Mouse (Mus musculus) embryo, embryonic 11.5 days (tissue): ENCODE measurements around the gene Capza1.
"Not testable (repeated sequence)": the region's sequence is repeated elsewhere in the genome, so short reads cannot be mapped to it uniquely, and the experiment has no call there.

Experiments
- DNase-seq: peaks from one replicate; pipeline ENCODE4 v3.0.0-alpha.2; 2012; ENCODE audit warnings: low read depth, low spot score

The Capza1 gene

DNA sequence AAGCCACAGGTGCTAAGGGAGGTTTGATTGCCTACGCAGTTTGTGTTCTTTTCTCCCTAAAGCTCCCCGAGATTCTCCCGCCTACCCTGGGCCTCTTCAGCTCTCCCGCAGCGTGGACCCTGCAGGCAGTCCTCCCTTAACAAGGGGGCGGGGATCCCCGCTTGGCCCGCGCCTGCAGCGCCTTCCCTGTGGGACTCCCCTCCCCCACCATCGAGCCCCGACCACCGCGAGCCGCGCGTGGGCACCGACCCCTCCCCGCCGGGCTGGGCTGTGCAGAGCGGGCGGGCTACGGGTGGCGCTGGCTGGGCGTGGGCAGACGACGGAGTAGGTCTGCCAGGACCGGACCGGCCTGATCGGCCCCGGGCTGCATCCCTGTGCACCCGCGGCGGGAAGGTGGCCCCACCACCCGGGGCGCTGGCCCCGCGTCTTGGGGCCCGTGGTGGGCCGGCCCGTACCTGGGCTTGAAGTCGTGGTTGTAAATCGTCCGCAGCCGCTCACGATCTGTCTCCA, 46.8 kb downstream of the Capza1 start:
- DNase-seq = peak; percentile 38

DNA sequence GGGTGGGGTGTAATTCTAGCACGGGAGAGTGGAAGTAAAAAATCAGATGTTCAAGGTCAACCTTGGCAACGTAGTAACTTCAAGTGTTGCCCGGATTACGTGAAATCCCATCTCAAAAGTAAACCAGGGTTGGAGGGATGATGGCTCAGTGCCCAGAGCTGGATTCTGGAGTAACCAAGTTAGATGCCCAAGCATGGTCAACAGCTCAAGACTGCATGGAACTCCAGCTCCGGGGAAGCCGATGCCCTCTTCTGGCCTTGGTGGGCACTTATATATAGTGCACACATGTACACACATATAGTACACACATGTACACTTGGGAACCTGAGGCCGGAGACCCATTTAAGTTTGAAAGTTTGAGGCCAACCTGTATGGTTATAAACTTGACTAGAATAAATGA, 48.2 kb downstream of the Capza1 start:
- DNase-seq = no peak

DNA sequence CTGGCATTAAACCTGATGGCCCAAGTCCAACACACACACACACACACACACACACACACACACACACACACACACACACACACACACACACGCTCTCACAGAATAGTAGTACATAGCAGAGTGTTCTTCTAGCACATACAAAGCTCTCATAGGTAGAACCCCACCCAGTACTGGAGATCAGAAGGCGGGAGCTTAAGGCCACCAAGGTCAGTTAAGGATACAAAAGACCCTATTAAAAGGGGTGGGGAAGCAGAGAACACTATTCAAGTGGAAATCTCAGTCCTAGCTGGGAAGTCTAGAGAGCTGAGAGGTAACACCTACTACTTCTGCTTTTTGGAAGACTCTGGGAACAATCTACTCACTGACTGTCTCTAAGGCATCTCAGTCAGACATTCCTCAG, 49.0 kb downstream of the Capza1 start:
- no peak for DNase-seq

DNA sequence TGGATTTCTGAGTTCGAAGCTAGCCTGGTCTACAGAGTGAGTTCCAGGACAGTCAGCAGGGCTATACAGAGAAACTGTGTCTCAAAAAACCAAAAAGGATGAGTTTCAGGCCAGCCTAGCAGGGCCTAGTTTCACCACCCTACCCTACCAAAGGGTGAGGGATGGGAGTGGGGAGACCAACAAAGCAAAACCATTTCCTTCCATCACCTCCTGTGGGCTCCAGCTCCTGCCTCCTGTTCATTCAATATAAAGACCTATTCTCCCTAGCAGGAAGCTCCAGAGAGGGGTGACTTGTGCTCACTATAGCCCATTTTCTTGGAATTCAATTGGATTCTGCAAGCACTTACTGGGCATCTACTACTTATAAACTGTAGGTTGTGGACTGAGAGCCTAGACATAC, 49.6 kb downstream of the Capza1 start:
- no peak for DNase-seq

DNA sequence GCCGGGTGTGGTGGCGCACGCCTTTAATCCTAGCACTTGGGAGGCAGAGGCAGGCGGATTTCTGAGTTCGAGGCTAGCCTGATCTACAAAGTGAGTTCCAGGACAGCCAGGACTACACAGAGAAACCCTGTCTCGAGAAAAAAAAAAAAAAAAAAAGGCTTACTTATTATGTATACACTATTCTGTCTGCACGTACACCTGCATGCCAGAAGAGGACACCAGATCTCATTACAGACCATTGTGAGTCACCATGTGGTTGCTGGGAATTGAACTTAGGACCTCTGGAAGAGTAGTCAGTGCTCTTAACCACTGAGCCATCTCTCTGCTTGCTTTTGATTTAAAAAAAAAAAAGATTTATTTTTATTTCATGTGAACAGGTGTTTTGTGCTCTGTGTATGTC, 51.1 kb downstream of the Capza1 start:
- DNase-seq = not testable (repeated sequence)

DNA sequence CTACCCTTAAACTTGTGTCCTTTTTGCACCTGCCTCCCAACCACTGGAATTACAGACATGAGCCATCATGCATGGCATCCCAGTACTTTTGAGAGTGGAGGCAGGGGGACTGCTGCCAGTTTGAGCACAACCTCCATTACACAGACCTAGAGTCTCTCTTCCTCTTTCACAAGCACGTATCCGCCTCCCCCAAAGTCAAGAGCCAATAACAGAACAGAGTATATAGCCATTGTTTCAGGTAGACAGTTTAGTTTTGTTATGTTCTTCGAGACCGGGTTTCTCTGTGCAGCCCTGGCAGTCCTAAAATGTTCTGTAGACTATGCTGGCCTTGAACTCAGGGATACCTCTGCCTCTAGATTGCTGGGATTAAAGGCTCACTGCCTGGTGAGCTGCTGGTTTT, 52.1 kb downstream of the Capza1 start:
- DNase-seq = no peak

DNA sequence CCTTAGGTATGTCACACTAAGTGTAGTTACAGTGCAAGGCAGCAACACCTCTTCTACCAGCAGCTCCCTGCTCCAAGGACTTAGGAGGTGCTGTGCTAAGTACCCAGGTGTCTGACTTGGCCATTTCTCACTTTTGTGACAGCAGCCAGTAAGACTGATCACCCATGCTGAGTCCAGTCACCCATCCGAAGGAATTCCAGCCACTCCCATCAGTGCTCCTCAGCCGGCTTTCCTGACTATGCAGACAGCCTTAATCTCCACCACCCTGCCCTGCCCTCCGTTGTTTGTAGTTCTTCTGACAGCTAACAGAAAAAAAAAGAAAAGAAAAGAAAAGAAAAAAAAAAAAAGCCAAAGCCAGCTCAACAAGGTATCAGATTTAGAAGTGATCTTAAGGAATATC, 52.6 kb downstream of the Capza1 start:
- no peak for DNase-seq

DNA sequence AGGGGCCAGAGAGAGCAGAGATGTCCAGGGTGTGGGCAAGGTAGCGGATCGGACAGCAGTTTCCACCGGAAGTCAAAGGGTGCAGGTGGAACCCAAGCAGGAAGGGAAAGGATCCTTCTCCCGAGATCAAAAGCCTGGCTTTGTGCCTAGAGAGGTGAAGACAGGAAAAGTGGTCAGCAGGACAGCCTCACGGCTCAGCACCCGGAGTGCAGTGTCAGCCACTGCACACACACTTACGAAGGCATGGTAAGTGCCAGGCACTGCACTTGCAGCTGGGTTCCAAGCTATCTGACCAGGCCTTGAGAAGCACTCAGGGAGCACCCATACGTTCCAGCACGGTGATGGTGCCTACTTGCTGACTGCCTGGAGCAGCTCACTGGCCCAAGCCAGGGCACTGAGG, 58.8 kb downstream of the Capza1 start:
- no peak for DNase-seq

DNA sequence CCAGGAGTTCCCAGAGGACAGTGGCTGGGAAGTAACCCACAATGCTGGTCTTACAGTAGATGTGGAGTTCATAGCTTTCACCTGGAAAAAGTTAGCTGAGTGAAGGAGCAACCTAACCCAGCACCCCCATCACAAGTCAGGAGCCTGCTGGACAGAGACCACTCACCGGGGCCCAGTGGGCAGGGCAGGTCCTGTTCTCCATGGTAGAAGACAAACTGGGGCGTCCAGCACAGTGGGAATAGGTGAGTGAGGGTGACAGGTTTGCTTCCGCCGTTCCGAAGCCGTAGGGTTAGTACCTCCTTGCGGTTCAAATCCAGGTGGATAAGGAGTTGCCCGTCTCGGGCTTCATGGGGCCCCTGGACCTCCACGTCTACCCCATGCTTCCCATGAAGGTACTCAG, 60.0 kb downstream of the Capza1 start:
- DNase-seq = no peak

DNA sequence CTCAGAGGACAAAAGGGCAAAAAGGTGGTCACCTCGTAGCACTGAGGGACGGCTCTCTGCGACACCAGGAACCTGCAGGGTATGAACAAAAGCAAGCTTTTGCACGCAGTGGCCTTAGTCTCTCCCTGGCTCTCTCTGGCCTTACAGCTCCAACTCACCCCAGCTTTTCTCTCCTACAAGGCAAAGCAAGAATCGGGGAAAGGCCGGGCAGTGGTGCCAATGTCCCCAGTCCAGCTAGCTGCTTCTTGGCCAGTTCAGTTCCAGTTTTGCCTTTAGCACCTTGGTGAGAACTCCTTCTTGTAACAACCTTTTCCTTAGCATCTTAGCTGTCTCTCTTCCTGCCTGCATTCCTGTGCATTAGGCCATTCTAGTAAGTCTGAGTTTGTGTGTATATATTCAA, 62.8 kb downstream of the Capza1 start:
- DNase-seq = no peak

DNA sequence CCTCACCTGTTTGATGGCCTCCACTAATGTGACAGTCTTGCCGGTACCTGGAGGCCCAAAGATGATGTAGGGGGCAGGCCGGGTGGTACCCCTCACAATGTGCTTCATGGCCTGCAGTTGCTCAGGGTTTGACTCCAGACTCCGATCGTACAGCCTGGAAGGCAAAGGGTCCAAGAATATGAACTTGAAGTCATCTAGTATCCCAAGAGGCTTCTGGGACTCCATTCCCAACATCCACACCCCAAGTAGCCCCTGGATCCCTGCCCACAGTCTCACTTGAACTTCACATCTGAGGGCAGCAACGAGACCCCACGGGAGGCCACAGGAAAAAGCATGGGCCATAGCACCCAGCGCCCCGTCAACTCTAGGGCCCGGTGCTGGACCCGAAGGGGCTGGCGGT, 63.6 kb downstream of the Capza1 start:
- DNase-seq = no peak

DNA sequence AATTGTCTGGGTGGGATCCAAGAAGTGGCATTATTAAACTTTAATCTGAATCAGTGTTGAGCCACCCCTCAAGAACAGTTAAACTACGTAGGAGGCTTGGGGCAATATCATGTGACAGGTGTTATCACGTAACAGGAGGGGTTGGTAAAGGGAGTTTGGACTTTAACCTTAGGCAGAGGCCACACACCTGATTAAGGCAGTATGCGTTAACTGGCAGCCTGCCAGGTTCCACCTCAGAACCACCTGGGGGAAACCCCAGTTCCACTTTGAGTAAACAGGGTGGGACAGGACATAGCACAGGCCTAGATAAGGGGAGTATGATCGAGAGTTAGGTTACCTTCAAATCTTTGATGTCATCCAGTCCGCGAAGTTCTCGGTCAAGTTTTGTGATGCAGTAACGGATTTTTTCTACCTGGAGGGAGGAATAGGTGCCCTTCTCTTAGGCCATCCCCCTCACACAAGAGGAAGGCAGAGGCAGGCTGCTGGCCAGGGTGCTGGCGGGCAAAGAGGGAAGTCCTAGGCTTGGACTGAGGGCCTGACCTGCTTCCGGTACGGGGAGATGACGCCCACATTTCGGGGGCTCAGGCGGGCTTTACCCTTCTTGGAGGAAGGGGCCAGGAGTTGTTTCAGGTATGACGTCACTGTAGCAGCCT, 67.7 kb downstream of the Capza1 start:
- no peak for DNase-seq

DNA sequence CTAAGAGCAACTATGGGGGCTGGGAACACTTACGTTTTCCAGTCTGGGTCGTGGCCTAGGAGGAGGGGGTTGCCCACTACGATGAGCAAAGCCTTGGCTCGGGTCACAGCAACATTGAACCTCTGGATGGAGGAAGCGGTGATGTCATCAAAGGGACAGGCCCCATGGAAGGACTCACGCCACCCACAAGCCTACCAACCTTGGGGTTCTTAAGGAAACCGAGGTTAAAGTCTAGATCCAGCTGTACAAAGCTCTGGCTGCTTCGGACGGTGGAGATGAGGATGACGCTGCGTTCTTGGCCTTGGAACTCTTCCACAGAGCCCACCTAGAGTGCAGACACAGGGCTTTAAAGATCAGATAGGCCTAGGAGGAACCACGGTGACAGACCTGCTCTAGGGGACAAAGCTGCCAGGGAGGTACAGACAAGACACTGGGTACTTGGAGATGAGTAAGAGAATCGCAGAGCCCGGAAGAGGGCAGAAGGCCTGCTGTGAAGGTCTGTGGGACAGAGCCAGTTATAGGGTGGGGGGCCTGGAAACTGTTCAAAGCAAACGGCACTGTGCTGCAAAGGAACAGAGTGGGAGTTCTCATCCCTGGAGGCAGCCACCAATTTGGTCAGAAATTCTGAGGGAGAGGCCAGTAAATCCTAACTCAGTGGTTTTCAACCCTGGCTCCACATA, 68.5 kb downstream of the Capza1 start:
- DNase-seq = no peak

DNA sequence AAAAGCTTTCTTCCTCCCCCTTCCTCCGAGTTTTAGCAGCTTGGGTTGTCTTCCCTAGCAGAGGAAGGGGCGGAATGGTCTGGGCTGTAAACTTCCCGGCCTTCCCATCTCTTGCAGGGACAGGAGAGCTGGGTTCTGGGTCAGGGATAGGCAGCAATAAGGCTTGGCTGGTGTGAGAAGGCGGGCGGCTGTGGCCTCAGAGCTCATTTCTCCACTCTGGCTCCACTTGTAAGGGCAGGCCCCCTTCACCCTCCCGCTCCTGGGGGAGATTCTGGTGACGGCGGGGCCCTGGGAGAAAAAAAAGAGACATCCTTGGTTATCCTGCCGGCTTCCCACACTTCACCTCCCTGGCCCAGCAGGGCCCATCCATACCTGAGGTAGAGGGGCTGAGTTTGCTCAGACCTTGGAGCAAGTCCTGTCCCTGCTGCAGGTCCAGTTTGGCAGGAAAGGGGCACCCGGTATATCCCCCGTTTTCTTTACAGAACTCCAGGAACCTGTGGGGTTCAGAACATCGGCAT, 69.3 kb downstream of the Capza1 start:
- DNase-seq = no peak

DNA sequence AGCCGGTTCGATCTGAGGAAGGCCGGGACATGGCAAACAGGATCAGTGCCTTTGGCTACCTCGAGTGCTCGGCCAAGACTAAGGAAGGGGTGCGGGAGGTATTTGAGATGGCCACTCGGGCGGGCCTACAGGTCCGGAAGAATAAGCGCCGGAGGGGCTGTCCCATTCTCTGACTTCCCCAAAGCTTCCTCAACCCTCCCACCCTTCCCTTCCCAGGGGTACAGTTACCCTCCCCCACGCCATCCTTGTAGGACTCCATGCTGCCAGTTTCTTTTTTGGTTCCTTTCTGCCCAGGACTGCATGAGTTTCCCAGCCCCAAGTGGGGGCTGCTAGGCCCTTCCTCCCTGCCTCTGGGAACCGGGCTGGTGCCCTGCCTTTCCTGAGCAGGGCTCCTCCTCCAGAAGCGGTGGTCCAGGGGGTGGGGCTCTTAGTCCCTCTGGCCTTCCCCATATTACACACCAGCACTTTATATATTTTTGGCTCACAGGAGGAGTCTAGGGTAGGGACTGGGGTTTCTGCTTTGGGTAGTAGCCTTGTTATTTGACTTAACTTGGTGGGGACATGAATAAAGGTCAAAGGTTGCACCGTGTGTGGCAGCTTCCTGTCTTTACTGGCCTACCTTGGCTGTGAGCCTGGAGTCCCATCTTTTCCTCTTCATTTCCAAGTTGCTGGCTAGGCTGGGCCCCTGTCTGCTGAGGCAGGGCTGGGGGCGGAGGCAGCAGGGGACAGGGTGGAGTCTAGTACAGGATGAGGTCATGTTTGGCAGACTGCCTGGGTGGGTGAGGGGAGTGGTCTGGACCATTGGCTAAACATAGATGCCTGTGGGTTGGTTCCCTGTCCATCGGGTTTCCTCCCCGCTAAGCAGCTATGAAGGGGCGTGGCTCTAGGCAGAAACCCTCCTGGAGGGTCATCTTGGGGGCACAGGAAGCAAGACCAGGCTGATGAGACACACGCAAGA, 70.2 kb downstream of the Capza1 start:
- DNase-seq = peak; percentile 88

DNA sequence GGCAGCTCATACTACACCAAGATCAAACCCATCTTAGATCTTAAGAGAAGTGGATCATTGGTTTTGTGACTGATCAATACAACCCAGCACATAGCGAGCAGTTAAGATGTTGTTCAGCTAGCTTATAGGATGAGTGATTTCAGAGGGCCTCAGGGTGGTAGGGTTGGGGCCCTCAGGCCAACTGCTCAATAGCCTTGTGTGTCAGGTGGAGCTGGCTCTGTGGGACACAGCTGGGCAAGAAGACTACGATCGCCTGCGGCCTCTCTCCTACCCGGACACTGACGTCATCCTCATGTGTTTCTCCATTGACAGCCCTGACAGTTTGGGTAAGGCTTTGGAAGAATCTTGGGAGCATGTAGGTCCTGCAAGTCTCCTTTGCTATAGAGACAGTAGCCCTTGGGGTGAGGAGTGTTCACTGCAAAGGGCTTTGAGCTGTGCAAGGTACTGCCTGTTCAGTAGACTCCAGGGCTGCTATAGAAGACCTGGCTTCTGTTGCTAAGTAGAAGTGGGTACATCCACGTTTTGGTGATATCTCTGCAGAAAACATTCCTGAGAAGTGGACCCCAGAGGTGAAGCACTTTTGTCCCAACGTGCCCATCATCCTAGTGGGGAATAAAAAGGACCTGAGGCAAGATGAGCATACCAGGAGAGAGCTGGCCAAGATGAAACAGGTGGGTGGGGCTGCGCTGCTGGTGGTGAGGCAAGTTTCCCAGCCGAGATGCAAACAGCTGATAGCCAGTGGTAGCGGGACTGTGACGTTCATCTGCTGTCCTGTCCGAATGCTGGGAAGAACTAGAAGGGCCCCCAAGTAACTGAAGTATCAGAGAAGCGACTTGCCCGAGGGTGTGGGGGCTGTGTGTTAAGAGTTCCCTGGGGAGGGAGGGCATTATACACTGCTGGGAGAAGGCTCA, 71.7 kb downstream of the Capza1 start:
- no peak for DNase-seq

DNA sequence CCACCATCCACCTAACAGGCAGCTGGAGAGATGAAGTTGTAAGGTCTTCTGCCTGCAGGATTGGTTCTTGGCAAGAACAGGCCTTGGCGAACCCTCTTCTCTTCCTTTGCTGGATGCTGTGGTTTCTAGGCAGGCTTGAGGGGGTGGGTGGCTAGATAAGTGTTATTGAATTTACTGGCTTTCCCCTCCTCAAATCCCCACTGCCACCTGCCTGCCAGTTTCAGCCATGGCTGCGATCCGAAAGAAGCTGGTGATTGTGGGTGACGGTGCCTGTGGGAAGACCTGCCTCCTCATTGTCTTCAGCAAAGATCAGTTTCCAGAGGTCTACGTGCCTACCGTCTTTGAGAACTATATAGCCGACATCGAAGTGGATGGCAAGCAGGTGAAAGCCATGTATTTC, 72.6 kb downstream of the Capza1 start:
- DNase-seq = no peak

DNA sequence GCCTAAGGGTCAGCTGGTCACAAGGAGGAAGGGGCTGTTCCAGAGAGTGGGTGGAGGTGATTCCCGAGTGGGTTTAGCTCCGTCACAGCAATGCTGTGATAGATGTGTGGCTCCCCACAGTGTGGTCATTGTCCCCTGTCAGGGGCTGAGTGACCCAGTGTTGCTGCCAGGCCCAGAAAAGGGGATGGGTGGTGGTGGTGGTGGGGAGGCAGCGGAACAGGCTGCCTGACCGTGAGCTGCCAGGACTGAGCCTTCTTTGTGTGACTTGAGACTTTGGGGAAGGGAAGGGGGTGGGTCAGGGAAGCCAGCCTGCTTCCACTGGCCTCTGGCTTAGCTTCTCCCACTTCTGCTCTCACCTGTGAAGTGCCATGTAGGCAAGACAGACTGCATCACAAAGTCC, 73.3 kb downstream of the Capza1 start:
- no peak for DNase-seq

DNA sequence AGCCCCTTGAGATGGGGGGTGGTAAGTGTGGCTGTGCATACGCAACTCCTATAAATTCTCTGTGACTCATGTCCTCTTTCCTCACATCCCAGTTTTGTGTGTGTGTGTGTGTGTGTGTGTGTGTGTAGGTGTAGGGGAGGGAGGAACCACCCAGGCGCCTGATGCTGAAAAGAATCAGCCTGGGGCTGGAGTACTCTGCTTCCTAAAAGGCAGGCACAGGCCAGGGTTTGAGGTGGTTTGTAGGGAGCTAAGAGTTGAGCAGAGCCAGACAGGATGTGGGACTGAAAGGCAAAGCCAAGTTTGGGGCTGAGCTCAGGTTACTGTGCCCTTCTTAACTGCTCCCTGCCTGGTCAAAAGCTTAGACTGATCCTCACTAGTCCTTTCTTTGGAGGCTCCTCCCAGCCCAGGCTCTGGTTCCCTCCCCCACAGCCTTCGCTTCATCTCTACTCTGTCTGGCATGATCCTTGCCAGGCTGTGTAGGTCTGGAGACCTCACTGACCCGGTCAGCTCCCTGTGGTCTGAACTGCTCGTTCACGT, 73.8 kb downstream of the Capza1 start:
- DNase-seq = no peak

DNA sequence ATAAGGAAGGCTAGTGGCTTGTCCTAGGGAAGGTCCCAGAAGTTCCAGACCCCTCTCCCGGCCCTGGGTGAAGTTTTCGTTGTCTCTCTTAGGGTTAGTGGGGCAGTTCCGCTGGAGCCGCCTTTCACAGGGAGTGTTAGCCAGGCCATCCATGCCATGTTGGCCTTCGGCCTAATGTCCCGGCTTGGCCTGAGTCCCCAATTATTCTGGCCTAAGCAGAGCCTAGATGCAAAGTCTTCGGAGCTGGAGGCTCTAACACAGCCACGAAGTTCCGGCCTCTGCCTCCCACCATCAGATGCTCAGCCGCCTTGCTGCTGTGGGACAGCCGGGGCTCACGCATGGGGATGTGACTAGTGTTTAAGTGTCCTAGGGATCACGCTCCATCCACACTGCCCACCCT, 74.5 kb downstream of the Capza1 start:
- DNase-seq = no peak

DNA sequence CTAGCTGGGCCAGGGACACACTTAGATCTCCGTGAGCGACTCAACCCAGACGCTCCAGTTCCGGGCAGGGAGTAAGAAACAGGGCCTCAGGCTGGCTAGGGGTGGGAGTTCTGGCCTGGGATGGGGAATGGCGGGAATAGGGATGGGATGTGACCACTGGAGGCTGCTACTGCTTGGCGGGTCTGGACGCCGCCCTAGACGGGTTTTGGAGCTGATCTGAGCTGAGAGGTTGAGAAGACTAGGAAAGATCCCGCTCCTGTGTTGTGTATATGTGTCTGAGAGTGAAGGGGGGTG, 75.0 kb downstream of the Capza1 start:
- no peak for DNase-seq
